In the genomic region with DNA sequence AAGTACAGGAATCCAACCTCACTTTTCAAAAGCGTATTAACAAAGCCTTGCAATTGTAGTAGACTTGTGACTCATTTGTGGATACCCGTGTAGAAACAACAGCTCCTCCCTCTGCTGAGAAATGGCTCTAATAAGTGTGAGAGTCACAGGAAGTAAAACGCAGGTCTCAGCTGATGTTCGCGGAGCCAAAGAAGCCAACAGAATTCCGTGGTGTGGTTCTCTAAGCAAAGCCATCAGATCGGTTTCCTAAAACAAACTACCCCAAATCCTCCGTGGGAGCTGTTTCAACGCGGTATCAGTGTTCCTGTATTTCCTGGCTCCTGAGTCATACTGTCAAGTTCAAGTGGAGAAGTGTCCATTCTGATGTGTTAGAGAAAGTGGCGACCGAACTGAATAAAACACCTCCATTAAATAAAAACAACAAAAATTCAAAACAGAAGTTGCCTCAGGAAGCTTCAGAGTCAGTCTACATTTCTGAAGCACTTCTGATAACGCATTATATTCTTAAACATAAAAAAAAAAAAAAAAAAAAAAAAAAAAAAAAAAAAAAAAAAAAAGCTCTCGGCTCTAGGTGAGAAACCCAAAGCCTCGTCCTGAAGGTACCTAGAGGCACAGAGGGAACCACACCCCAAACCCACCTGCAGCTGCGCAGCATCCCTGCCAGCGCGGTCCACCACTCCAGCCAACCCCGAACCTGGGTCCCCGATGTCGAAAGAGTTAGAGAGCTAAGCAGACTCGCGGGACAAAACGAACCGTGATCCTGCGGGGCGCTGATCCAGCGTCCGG, we compare ENCODE assay signal across 8 mouse cellular contexts. TPM values are rescaled to one million over a fixed set of nuclear protein-coding genes. Genes with fewer than 3 reads are reported as not detected.
DNase-seq lines count a peak whose midpoint lies in the region; ATAC-seq and TF ChIP-seq lines count a peak whose summit lies in the region.

No protein-coding gene starts in this region.

- H3K36me3 ChIP-seq in kidney, embryonic 16.5 days (ENCODE audit: insufficient read depth, low read length) = no peaks in the 10 kb centered on the region
- peaks cover 0 to 11% of the 10 kb centered on the region in 2 experiments; a peak in 2 of 4 replicates for H3K36me3 ChIP-seq in MEL (ENCODE audit: control insufficient read depth in 1 of 2, insufficient read depth in 2 of 2, low read length in 2 of 2)
- no peaks in the 10 kb centered on the region for H3K36me3 ChIP-seq in embryonic facial prominence, embryonic 14.5 days (ENCODE audit: control insufficient read depth, insufficient read depth, low read length)
- no peaks in the 10 kb centered on the region for H3K36me3 ChIP-seq in hindbrain, embryonic 16.5 days (ENCODE audit: control insufficient read depth, insufficient read depth, low read length)
- H3K36me3 ChIP-seq in megakaryocyte, embryonic 14.5 days (replicated peaks; ENCODE audit: low read length) = peaks cover 40% of the 10 kb centered on the region

- no peak overlapping the region; the same call in 1 of the 2 replicates for H3K27ac ChIP-seq in kidney, embryonic 16.5 days (ENCODE audit: low read length)
- peak overlapping the region; percentile 76 for H3K27ac ChIP-seq in MEL (ENCODE audit: control insufficient read depth, low read depth, low read length)
- H3K27ac ChIP-seq in embryonic facial prominence, embryonic 14.5 days (replicated peaks; ENCODE audit: low read depth, low read length) = no peak overlapping the region
- H3K27ac ChIP-seq in hindbrain, embryonic 16.5 days (ENCODE audit: low read depth, low read length) = no peak overlapping the region

- peak in 1 of 2 experiments; percentile 52; a peak in 1 of 4 replicates for TF ChIP-seq EP300 in MEL (IDR thresholded peaks at IDR 0.05; ENCODE audit: low read depth in 1 of 2, low read length in 2 of 2)

- no peak for TF ChIP-seq CTCF in MEL (IDR thresholded peaks at IDR 0.05 in 2 of 3, conservative IDR thresholded peaks at IDR 0.05 in 1 of 3; ENCODE audit: control insufficient read depth in 1 of 3, insufficient read depth in 1 of 3, low read depth in 2 of 3, low read length in 3 of 3, poor library complexity in 1 of 3, severe bottlenecking in 1 of 3)

- DNase-seq in kidney, postnatal 10 days = no peak
- peak; percentile 80 for DNase-seq in MEL (ENCODE audit: low read depth, low spot score)
- DNase-seq in embryonic facial prominence, embryonic 14.5 days (ENCODE audit: low spot score) = peak; percentile 45
- DNase-seq in yolk sac, embryonic 10.5 days (ENCODE audit: low spot score) = no peak
- DNase-seq in testis, postnatal 14 days (ENCODE audit: low spot score) = no peak

- H3K9me3 ChIP-seq in kidney, embryonic 16.5 days (ENCODE audit: low read length) = peaks cover 3% of the 10 kb centered on the region; the same call in 1 of the 2 replicates
- no peaks in the 10 kb centered on the region for H3K9me3 ChIP-seq in MEL (replicated peaks; ENCODE audit: insufficient read depth, low read length)
- H3K9me3 ChIP-seq in embryonic facial prominence, embryonic 14.5 days (ENCODE audit: control insufficient read depth, low read length) = no peaks in the 10 kb centered on the region
- H3K9me3 ChIP-seq in hindbrain, embryonic 16.5 days (ENCODE audit: control insufficient read depth, low read length) = no peaks in the 10 kb centered on the region
- H3K9me3 ChIP-seq in megakaryocyte, embryonic 14.5 days = peaks cover 3% of the 10 kb centered on the region; the same call in 1 of the 2 replicates

- 4% methylated on average over 29 of the region's 29 CpGs for WGBS in kidney, embryonic 16.5 days
- WGBS in embryonic facial prominence, embryonic 14.5 days = 5% methylated on average over 27 of the region's 29 CpGs
- WGBS in hindbrain, embryonic 16.5 days = 5% methylated on average over 29 of the region's 29 CpGs

- H3K9ac ChIP-seq in kidney, embryonic 16.5 days (replicated peaks; ENCODE audit: low read length) = peak overlapping the region; percentile 71
- H3K9ac ChIP-seq in MEL (ENCODE audit: control insufficient read depth, low read depth, low read length, poor library complexity, severe bottlenecking) = peak overlapping the region; percentile 67
- H3K9ac ChIP-seq in embryonic facial prominence, embryonic 14.5 days (ENCODE audit: low read depth, low read length) = peak overlapping the region; percentile 64
- H3K9ac ChIP-seq in hindbrain, embryonic 16.5 days (ENCODE audit: low read depth, low read length) = peak overlapping the region; percentile 78

- no peak for TF ChIP-seq RAD21 in MEL (IDR thresholded peaks at IDR 0.05; ENCODE audit: low read depth, low read length)

- H3K4me3 ChIP-seq in kidney, embryonic 16.5 days (ENCODE audit: low read length) = peak overlapping the region; percentile 76
- peak overlapping the region; percentile 77 to 90 for H3K4me3 ChIP-seq in MEL (ENCODE audit: control insufficient read depth in 1 of 2, insufficient read depth in 1 of 2, low read depth in 2 of 2, low read length in 2 of 2)
- peak overlapping the region; percentile 72 for H3K4me3 ChIP-seq in embryonic facial prominence, embryonic 14.5 days (ENCODE audit: low read depth, low read length)
- H3K4me3 ChIP-seq in hindbrain, embryonic 16.5 days (ENCODE audit: low read length) = peak overlapping the region; percentile 79
- H3K4me3 ChIP-seq in megakaryocyte, embryonic 14.5 days (replicated peaks) = peak overlapping the region; percentile 96

- no peaks in the 10 kb centered on the region for H3K27me3 ChIP-seq in kidney, embryonic 16.5 days (ENCODE audit: insufficient read depth, low read length)
- no peaks in the 10 kb centered on the region for H3K27me3 ChIP-seq in MEL (ENCODE audit: control insufficient read depth in 1 of 2, insufficient read depth in 2 of 2, low read length in 2 of 2)
- no peaks in the 10 kb centered on the region for H3K27me3 ChIP-seq in embryonic facial prominence, embryonic 14.5 days (replicated peaks; ENCODE audit: control insufficient read depth, insufficient read depth, low read length)
- no peaks in the 10 kb centered on the region; the same call in 1 of the 2 replicates for H3K27me3 ChIP-seq in hindbrain, embryonic 16.5 days (replicated peaks; ENCODE audit: control insufficient read depth, insufficient read depth, low read length)
- no peaks in the 10 kb centered on the region for H3K27me3 ChIP-seq in megakaryocyte, embryonic 14.5 days (replicated peaks)

- peak overlapping the region; percentile 81 for H3K4me2 ChIP-seq in kidney, embryonic 16.5 days (replicated peaks; ENCODE audit: low read depth, low read length)
- peak overlapping the region; percentile 83 for H3K4me2 ChIP-seq in embryonic facial prominence, embryonic 14.5 days (ENCODE audit: low read depth, low read length)
- peak overlapping the region; percentile 95 for H3K4me2 ChIP-seq in hindbrain, embryonic 16.5 days (ENCODE audit: low read length)

- no peak for TF ChIP-seq POLR2A in MEL (IDR thresholded peaks at IDR 0.05; ENCODE audit: control insufficient read depth in 1 of 2, insufficient read depth in 1 of 2, low read depth in 1 of 2, low read length in 2 of 2, poor library complexity in 1 of 2)

- no peaks in the 10 kb centered on the region; the same call in 1 of the 2 replicates for H3K79me2 ChIP-seq in MEL (ENCODE audit: control insufficient read depth, insufficient read depth, low read length, poor library complexity)

- no peaks in the 10 kb centered on the region for H3K4me1 ChIP-seq in kidney, embryonic 16.5 days (ENCODE audit: insufficient read depth, low read length)
- H3K4me1 ChIP-seq in MEL (ENCODE audit: control insufficient read depth in 1 of 2, insufficient read depth in 2 of 2, low read length in 2 of 2) = peaks cover 8 to 13% of the 10 kb centered on the region in 2 experiments; a peak in 3 of 4 replicates
- H3K4me1 ChIP-seq in embryonic facial prominence, embryonic 14.5 days (ENCODE audit: control insufficient read depth, insufficient read depth, low read length) = 0 out of 2 replicates have a peak, but pooled peaks cover 4% of the 10 kb centered on the region
- no peaks in the 10 kb centered on the region for H3K4me1 ChIP-seq in hindbrain, embryonic 16.5 days (ENCODE audit: control insufficient read depth, insufficient read depth, low read depth, low read length)
- peaks cover 69% of the 10 kb centered on the region for H3K4me1 ChIP-seq in megakaryocyte, embryonic 14.5 days

- ATAC-seq in kidney, embryonic 16.5 days (ENCODE audit: low FRiP score, low TSS enrichment) = no peak; the same call in 1 of the 2 replicates
- no peak; the same call in 1 of the 2 replicates for ATAC-seq in embryonic facial prominence, embryonic 14.5 days (ENCODE audit: low read depth)
- ATAC-seq in hindbrain, embryonic 16.5 days = peak; percentile 73

TF ChIP-seq in MEL, 35 proteins besides CTCF, POLR2A, EP300 and RAD21 (continues in another document):
- no peak for TF ChIP-seq MAZ (IDR thresholded peaks at IDR 0.05; ENCODE audit: low read depth, low read length)
- no peak; the same call in 1 of the 2 replicates for TF ChIP-seq NELFE (IDR thresholded peaks at IDR 0.05; ENCODE audit: low read depth, low read length)
- TF ChIP-seq TCF12 (IDR thresholded peaks at IDR 0.05; ENCODE audit: low read depth, low read length) = no peak
- no peak for TF ChIP-seq MAFK (IDR thresholded peaks at IDR 0.05; ENCODE audit: borderline replicate concordance, low read depth, low read length)
- no peak for TF ChIP-seq UBTF (IDR thresholded peaks at IDR 0.05; ENCODE audit: borderline replicate concordance, insufficient read depth, low read depth, low read length)
- no peak for TF ChIP-seq ETS1 (IDR thresholded peaks at IDR 0.05; ENCODE audit: low read depth, low read length)
- no peak for TF ChIP-seq USF1 (IDR thresholded peaks at IDR 0.05; ENCODE audit: low read depth, low read length)

RNA-seq across cellular contexts. Expression of a gene that starts 0.5 kb away (rescaled TPM):
- polyA plus RNA-seq in kidney, embryonic 16.5 days (2015; fragmentation: Nextera tagmentation; extraction: Ambion mirVana) = 2.3 and 2.4 TPM in 2 replicates
- 1.9 and 3.2 TPM in 2 replicates for total RNA-seq in MEL (2012; rRNA removed)
- polyA plus RNA-seq in MEL (2012; ENCODE audit: insufficient read depth in 1 of 2, insufficient read length in 2 of 2, low read depth in 1 of 2, low replicate concordance in 2 of 2, missing spikeins in 1 of 2) = 1 to 10 TPM in 1 of 2 experiments, not detected in 1; 2.9 TPM
- polyA plus RNA-seq in embryonic facial prominence, embryonic 14.5 days (2014; fragmentation: Nextera tagmentation; extraction: Ambion mirVana) = 3.8 and 5.4 TPM in 2 replicates
- polyA plus RNA-seq in hindbrain, embryonic 16.5 days (2015; fragmentation: Nextera tagmentation; extraction: Ambion mirVana) = 2.1 and 2.5 TPM in 2 replicates
- polyA plus RNA-seq in megakaryocyte, embryonic 14.5 days (2012; ENCODE audit: insufficient read depth, low replicate concordance) = 35.2 and 81.5 TPM in 2 replicates

RNA-seq across cellular contexts. Expression of a gene that starts 41.6 kb away (rescaled TPM):
- 35.1 and 38.0 TPM in 2 replicates for polyA plus RNA-seq in kidney, embryonic 16.5 days (2015; fragmentation: Nextera tagmentation; extraction: Ambion mirVana)
- total RNA-seq in MEL (2012; rRNA removed) = 16.6 and 17.5 TPM in 2 replicates
- polyA plus RNA-seq in MEL (2012; ENCODE audit: insufficient read depth in 1 of 2, insufficient read length in 2 of 2, low read depth in 1 of 2, low replicate concordance in 2 of 2, missing spikeins in 1 of 2) = 10 to 100 TPM in 1 of 2 experiments, not detected in 1; 57.4 TPM
- 39.8 and 42.7 TPM in 2 replicates for polyA plus RNA-seq in embryonic facial prominence, embryonic 14.5 days (2014; fragmentation: Nextera tagmentation; extraction: Ambion mirVana)
- 22.5 and 25.3 TPM in 2 replicates for polyA plus RNA-seq in hindbrain, embryonic 16.5 days (2015; fragmentation: Nextera tagmentation; extraction: Ambion mirVana)
- 87.2 and 216 TPM in 2 replicates for polyA plus RNA-seq in megakaryocyte, embryonic 14.5 days (2012; ENCODE audit: insufficient read depth, low replicate concordance)

Comparison
In these comparisons a context has a peak if more than half of its experiments do, and no peak if none do; other contexts are left out.
1. DNase-seq: peak in MEL (single experiment) and embryonic facial prominence, embryonic 14.5 days (single experiment); none in kidney, postnatal 10 days (single experiment), yolk sac, embryonic 10.5 days (single experiment) and testis, postnatal 14 days (single experiment).
2. Peak in every context shown above with its lines, with median percentiles within 50 percentile points of each other: H3K4me2 ChIP-seq, H3K4me3 ChIP-seq and H3K9ac ChIP-seq.